Mouse (Mus musculus): ENCODE data around the gene Tenm4.

The Tenm4 gene

GRCm38 (mm10) chr7:96480351-96480983 is 309.4 kb downstream of the Tenm4 start:
- no peak for DNase-seq (ENCODE audit: low spot score)

DNA sequence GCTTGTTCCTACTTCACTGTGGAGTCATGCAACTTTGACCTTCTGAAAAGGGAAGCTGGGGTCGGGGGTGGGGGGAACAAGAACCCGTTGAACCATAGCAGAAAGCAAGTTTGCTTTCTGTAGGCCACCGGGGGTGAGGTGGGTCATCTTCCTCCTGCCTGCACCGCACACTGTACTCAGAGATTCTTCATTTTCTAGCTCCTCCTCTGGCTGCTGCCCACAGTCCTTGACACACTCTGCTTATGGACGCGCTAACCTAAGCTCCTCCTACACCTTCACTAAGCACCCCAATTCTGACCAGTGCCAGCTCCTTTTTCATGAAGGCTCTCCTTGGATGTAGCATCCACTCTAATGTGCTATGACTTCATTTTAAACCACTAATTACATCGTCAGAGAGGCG is 311.9 kb downstream of the Tenm4 start:
- no peak for DNase-seq (ENCODE audit: low spot score)

GRCm38 (mm10) chr7:96484006-96484581 is 313.0 kb downstream of the Tenm4 start:
- no peak for DNase-seq (ENCODE audit: low spot score)

- no peak for DNase-seq (ENCODE audit: low spot score)
These were observed 318.5 kb downstream of the Tenm4 start for GRCm38 (mm10) chr7:96489348-96490076.

DNA sequence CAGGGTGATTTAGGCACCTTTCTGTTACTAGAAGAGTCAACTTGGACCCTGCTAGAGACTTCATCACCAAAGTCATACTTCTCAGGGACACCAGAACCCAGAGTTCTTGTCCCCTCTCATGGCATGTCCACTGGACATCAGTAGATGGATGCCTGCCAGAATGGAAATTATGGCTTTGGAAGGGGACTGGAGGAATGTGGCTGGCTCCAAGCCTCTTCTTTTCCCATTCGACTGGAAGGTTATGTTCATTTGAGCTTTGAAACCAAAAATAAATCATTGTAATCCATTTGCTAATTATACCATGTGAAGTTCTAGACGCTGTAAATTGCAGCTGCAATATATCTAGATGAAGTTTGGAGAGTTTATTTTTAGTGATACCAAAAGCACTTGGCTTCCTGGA is 320.9 kb downstream of the Tenm4 start:
- no peak for DNase-seq (ENCODE audit: low spot score)

DNA sequence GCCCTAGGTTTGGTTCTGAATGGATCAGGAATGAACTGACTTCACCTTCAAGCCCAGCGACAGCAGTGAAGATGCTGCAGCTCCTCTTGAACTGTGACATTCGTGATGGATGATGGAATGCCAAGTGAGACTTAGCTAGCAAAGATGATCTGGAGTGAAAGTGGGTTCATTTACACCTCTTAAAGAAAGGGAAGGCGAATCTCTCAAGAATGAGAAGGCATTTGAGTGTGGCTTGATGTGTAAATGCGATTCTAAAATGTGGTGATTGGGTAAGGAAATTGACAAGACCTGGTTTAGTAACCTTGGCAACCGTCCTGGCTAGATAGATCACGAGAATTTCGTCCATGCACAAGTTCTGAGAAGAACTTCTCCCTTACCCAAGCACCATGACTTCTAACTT is 321.6 kb downstream of the Tenm4 start:
- DNase-seq (ENCODE audit: low spot score), result no peak

DNA sequence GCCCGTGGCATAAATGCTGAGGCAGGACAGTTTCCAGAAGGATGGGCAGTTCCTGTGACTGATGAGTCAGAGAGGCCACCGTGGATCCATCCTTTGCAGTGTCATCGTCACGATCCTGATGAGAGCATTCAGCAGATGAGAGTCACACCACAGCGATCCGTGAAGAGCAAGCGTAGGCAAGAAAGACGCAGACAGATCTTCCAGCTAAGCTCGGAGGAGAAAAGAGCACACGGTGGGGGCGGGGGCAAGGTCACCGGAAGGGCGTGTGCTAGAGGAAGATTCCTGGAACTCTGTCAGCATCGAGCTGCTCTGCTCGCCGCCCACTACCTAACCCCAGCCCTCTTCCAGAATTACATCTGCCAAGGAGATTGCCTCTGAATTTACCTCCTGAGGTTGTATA is 323.0 kb downstream of the Tenm4 start:
- no peak for DNase-seq (ENCODE audit: low spot score)

DNA sequence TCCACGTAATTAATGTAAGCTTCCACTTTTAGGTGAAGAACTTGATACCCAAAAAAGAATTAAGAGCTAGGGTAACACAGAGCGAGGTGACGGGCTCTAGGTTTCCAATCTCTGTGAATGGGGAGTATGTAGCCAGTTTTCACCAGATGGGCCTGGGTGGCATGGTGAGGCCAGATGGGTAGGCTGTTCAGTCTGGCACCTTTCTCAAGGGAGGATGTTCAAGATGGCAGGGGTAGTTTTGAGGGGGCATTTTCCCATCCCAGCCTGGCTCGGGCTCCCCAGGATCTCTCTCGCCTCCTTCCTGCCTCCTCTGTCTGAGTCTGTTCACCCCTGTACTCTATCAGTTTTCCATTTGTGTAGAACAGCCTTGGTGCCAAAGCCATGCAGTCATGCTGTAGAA is 329.1 kb downstream of the Tenm4 start:
- DNase-seq (ENCODE audit: low spot score), result no peak

DNA sequence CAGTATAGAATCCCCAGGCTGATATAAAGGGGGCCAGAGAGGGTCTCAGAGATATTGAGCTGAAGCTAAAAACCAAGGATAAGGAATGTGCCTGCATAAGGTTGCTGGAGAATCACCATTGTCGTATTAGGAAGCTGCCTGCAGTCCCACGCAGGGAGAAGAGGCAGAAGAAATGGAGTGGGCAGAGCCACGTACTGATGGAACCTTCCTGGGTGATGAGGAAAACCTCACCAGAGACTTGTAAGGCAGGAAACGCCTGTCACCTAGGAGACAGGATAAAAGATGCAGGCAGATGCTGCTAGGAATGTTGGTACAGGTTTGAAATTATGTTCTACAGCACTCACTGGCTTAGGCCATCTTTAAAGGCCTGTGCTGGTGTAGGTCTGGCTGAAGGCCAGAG is 329.8 kb downstream of the Tenm4 start:
- DNase-seq (ENCODE audit: low spot score), result no peak

DNA sequence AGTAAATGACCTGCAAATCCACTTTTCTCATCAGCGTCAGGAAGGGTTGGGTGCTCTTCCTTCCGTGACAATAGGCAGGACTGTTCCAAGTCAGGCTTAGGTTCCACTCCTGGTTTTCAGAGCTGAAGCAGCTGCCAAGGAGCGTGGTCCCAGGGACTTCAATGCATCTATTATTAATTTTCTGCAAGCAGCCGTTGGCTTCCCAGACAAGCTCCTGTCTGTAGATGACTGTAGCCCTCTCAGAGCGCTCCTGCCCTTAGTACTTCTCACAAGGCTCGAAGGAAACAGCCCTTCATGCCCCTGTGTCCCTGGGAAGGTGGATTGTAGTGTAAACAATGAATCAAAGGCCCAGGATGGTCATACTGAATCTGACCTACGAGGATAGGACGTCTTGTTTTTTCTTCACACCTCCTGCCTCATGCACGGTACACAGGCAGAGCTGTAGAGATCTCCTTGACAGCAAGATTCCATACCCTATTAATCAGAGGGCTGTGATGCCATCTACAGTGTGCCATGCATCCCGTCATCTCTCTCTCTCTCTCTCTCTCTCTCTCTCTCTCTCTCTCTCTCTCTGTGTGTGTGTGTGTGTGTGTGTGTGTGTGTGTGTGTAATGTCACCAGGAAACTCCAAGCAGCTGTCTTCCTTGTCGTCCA is 331.4 kb downstream of the Tenm4 start:
- DNase-seq (ENCODE audit: low spot score), result no peak

DNA sequence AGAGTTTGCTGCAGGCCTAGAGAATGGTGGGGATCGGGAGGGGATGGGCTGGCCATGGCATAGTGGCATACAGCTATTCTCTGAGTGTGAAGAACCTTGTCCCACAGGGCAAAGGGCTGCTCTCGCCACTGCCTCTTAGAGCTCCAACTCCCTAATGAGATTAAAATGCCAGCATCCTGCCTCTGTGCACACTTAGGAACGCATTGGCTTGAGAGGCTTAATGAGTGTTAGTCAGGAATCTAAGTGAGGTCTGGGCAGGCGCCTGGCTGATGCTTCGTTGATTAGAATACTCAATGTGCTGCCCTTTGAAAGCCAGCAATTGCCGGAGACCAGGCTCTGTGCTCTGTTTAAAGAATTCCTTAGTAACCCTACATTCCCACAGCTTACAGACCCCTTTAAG is 334.5 kb downstream of the Tenm4 start:
- DNase-seq (ENCODE audit: low spot score), result no peak

- no peak for DNase-seq (ENCODE audit: low spot score)
These were observed 336.0 kb downstream of the Tenm4 start for GRCm38 (mm10) chr7:96507046-96507445.

DNA sequence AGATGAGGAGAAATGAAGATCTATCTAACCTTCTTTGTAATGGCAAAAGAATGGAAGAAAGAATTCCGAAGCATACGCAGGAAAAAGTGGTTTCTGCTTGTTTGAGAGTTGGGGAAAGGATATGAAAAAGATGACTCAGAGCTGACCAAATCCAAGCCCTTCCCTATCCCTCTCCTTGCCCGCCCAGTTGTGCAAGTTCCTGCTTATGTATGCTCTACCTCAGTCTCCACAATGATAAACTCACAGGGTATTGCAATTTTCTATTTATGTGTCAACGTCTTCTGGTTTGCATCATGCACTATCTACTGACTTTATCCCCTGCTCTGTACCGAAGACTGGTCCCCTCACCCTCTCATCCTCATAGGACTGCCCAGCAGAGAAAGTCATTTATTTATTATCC is 339.4 kb downstream of the Tenm4 start:
- no peak for DNase-seq (ENCODE audit: low spot score)

DNA sequence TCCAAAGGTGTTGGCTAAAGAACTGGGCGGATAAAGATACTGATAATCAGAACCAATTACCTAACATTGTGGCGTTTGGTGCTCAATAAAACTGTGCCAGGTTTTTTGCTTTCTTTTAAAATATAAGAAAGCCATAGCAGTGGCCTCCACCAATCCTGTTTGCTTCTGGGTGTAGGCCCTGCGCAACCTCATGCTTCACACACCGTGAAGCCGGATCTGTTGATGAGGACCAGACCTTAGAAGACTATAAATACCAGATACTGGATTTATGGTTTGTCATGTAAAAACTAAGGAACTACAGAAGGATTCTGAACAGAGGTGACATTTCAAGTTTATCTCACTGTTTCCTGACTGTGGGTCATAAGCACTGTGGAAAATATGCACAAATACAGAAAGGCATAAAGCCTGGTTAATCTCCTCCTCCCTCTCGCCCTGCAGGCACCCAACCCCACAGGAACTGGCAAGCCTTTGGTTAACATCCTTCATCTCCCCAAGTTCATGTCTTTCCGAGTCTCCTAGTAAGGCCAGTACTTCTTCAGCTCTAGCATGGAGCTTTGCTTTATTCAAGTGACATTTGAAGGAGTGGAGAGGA is 340.1 kb downstream of the Tenm4 start:
- no peak for DNase-seq (ENCODE audit: low spot score)

GRCm38 (mm10) chr7:96511953-96512511 is 341.0 kb downstream of the Tenm4 start:
- DNase-seq (ENCODE audit: low spot score), result no peak

GRCm38 (mm10) chr7:96519216-96519615 is 348.2 kb downstream of the Tenm4 start:
- no peak for DNase-seq (ENCODE audit: low spot score)

DNA sequence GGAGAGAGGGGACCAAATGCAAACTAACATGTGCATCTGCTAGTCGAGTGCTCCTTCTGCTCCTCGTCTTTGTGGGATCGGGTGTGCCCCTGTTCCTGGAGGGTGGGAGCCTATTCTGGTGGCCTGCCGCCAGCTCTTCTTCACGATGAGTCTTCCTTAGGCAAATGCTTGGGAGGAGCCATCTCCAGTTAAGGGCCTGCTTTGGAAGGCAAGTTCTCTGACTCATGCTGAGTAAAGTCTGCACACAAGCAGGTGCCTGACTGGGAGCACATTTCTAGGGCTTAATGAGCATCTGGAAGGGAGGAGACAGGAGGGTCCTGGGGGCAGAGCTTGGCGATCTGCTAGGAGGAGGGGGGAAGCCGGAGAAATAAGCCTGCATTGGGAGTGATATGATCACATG is 350.9 kb downstream of the Tenm4 start:
- DNase-seq (ENCODE audit: low spot score), result no peak

DNA sequence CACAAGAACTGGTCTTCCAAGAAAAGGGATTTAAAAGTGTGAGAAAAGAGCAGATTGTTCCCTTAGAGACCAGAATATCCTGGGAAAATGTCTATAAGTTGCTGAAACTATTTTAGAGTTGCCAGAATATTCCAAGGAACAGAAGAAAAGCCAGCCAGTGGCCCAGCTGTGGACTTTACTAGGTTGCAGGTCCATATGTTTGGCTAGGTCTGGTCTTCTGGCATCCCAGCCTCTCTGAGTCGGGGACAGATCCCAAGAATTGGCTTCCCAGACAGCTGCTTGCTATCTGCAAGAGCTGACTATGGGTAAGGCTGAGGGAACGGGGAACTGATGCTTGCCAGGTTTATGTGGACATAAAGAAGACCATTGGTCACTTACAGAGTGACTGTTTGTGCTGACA is 352.6 kb downstream of the Tenm4 start:
- no peak for DNase-seq (ENCODE audit: low spot score)

DNA sequence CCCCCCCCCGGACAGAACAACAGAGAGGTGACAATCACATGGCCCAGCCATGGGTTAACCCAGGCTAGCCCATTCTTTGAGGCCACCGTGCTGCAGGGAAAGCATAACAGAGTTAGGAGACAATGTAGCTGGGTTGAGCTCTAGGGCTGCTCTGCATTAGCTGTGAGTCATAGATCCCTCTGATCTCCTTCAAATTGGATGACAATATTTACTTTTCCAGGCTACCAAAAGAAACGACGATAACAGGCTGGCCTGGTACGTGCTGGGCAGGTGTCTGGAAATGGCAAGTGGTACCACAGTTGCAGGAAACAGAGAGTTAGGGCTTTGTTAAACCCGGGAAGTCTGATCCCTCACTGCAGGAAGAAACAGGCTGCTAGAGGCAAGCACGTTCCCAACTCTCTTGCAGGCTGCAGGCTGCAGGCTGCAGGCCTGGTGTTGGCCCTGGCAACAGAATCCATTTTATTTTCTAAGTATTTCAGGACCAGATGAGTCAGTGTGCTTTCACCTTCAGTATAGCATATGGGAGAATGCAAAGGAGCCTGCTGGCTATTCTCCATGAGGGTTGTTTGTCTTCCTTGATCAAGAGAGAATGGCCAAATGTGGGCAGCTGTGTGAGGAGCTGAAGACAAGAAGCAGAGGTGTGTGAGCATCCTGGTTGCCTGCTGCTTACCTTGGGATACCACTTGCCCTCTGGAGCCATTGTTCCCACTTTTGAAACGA is 353.6 kb downstream of the Tenm4 start:
- DNase-seq (ENCODE audit: low spot score), result no peak

- no peak for DNase-seq (ENCODE audit: low spot score)
These were observed 354.3 kb downstream of the Tenm4 start for GRCm38 (mm10) chr7:96525344-96525743.

DNA sequence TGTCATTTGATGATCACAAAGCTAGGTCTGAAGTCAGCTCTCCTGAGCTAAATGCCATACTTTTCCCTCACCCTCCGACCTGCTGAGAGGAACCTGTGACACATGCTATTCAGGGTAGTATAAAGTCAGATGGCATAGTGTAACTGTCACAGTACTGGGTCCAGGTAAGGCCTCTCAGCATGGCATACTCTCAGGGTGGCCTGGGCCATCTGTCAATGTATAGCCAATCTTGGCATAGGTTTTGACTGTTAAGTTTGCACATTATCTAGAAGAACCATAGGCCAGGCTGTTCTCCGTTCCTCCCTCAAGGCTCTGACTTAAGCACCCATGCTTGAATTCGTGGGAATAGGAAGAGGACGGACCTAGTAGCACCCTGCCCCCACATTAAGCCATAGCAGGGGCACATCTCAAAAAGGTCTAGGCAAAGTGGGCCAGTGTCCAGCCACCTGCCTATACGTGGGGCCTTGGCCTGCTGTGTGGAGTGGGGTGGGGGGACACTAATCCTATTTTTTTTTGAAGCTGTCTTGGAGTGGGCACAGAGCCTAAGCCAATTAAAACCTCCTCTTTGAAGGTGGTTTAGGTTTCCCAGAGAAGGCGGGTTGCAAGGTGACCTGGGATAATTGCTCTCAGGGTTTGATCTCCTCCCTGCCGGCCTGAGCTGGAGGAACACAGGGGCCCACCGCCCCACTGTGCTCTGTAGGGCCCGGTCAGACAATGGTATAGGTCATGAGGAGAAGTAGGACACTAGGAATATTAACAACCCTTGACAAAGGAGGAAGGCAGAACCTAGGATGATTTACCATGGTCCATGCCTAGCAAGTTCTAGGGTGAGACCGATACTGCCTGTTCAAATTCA is 359.8 kb downstream of the Tenm4 start:
- no peak for DNase-seq (ENCODE audit: low spot score)

All from urinary bladder, postnatal 10 days (tissue).